Mouse (Mus musculus) adrenal gland, postnatal 4 days (tissue): Measurements from ENCODE around the gene D5Ertd579e. TPM values are rescaled to one million over a fixed set of nuclear protein-coding genes. Genes with fewer than 3 reads are reported as not detected.

Source experiments
- DNase-seq, 2 experiments: peaks; one replicate each; pipeline ENCODE4 v3.0.0; 2021 to 2022; ENCODE audit warnings: low spot score in 2 of 2, mixed read lengths in 2 of 2
- total RNA-seq, 2 experiments: library from RNA; stranded (reverse); gene quantifications; 2 replicates each; pipeline ENCODE4 v1.2.3; 2021

The D5Ertd579e gene
- total RNA-seq, 2 experiments from 2014 or later: 55.2 to 62.3 TPM

- DNase-seq: no peak
These were observed 25.0 kb upstream of the D5Ertd579e start for GRCm38 (mm10) chr5:36720710-36721375.

- no peak for DNase-seq
These were observed 24.4 kb upstream of the D5Ertd579e start for GRCm38 (mm10) chr5:36720219-36720618.

- DNase-seq: no peak
These were observed 23.8 kb upstream of the D5Ertd579e start for GRCm38 (mm10) chr5:36719601-36720000.

- DNase-seq: no peak
These were observed 23.3 kb upstream of the D5Ertd579e start for GRCm38 (mm10) chr5:36719135-36719534.

- DNase-seq: no peak
These were observed 22.1 kb upstream of the D5Ertd579e start for GRCm38 (mm10) chr5:36717889-36718288.

GRCm38 (mm10) chr5:36716816-36717215 is 21.0 kb upstream of the D5Ertd579e start:
- DNase-seq: no peak

- no peak for DNase-seq
These were observed 19.0 kb upstream of the D5Ertd579e start for GRCm38 (mm10) chr5:36714832-36715231.

- no peak for DNase-seq
These were observed 17.9 kb upstream of the D5Ertd579e start for GRCm38 (mm10) chr5:36713693-36714092.

GRCm38 (mm10) chr5:36712553-36713534 is 17.0 kb upstream of the D5Ertd579e start:
- peak; percentile 56 to 83 for DNase-seq

GRCm38 (mm10) chr5:36711863-36712262 is 16.0 kb upstream of the D5Ertd579e start:
- DNase-seq: no peak

GRCm38 (mm10) chr5:36705792-36706191 is 10.0 kb upstream of the D5Ertd579e start:
- no peak for DNase-seq

GRCm38 (mm10) chr5:36705390-36705789 is 9.6 kb upstream of the D5Ertd579e start:
- DNase-seq: no peak

- no peak for DNase-seq
These were observed 8.9 kb upstream of the D5Ertd579e start for GRCm38 (mm10) chr5:36704684-36705083.

GRCm38 (mm10) chr5:36700939-36701620 is 5.3 kb upstream of the D5Ertd579e start:
- no peak for DNase-seq

GRCm38 (mm10) chr5:36698689-36699088 is 2.9 kb upstream of the D5Ertd579e start:
- no peak for DNase-seq

GRCm38 (mm10) chr5:36698067-36698670 is 2.3 kb upstream of the D5Ertd579e start:
- no peak for DNase-seq

GRCm38 (mm10) chr5:36696504-36697300 is 878 bp upstream of the D5Ertd579e start:
- DNase-seq: no peak

GRCm38 (mm10) chr5:36695005-36695404 is 819 bp downstream of the D5Ertd579e start:
- DNase-seq: no peak

- no peak for DNase-seq
These were observed 2.2 kb downstream of the D5Ertd579e start for GRCm38 (mm10) chr5:36693651-36694050.

GRCm38 (mm10) chr5:36691423-36691822 is 4.4 kb downstream of the D5Ertd579e start:
- no peak for DNase-seq
